Mouse (Mus musculus) neutrophil, adult 83 days (primary cell): ENCODE data around the gene Eps8l1. TPM values are rescaled to one million over a fixed set of nuclear protein-coding genes. Genes with fewer than 3 reads are reported as not detected.

Source experiments
- total RNA-seq, 2 experiments: library from RNA; stranded (reverse); gene quantifications; one replicate each; pipeline ENCODE4 v1.2.4; 2023

The Eps8l1 gene
- 1 to 10 TPM; 7.4 to 8.0 TPM for total RNA-seq

GRCm38 (mm10) chr7:4460576-4461434 lies at the start of gene Eps8l1:
Gene Eps8l1, plus strand, starts transcription at chr7:4460674.

DNA sequence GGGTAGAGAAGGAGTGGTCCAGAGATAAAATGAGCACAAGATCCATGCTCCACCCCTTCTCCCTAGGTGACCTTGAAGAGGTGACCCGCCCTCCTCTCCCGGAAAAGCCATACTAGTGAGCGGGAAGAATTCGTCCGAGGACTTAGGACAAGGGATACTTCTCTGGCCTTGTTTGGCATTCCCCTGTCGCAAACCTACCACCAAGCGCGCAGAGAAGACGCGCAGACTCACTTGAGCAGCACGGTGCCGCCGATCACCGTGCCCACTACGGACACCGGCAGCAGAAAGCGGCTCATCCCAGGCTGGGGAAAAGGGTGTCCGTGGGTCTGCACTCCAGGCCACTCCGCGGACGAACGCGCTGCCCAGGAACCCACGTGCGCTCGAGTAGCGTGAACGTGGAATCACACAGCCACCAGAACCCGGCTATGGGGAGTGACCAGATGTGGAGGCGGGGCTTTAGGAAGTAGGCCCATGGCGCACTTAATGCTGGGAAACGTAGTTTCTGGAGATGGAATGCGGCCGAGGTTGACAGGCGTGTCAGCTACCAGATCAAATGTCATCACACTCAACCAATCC lies 15.2 kb upstream of the Eps8l1 start, which contains the start of gene Rdh13:
Rdh13 (minus strand) TSS at position 434 of the 576 bp plus-strand sequence.

DNA sequence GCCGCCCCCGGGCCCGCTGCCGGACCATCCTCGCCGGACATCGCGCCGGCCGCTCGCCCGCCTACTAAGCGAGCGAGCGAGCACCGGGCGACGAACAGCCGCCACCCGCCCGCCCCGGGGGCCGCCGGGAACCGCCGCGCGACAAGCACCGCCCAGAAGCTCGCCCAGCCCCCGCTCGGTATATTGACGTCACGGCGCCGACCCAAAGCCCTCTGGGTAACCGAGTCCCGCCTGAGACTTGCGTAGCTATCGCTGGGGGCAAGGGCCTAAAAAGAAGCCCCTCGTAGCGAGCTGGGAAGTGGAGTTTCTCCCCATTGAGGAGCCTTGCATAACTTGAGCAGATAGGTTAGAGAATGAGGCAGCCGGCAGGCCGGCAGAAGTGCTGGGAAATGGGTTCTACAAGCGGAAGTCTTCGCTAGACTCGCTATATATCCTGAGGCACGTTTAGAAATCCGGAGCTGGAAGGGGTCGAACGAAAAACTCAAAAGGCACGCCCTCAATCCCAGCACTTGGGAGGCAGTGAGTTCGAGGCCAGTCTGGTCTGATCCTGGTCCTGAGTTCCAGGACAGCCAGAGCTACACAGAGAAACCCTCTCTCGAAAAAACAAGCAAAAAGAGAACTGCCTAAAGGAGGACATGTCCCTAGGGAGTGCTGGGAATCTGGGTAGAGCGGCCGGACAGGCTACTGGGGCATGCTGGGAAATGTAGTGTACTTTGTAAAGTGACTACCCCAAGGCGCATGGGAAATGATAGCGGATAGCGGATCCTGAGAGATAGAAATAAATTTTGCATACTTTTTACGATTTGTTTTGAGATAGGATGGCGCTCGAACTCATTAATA lies 41.3 kb downstream of the Eps8l1 start, which contains the start of gene Ppp1r12c:
Ppp1r12c (minus strand) TSS at position 123 of the 840 bp plus-strand sequence.

GRCm38 (mm10) chr7:4516332-4517050 lies 56.0 kb downstream of the Eps8l1 start, which contains the start of gene Tnnt1:
Gene Tnnt1, minus strand, starts transcription at chr7:4516382.

GRCm38 (mm10) chr7:4524212-4524922 lies 63.9 kb downstream of the Eps8l1 start, which contains the start of gene Tnni3:
Gene Tnni3, minus strand, starts transcription at chr7:4524229.

Other genes with a start within 250 kb of the Eps8l1 start
- gene Lilra5, start 222.9 kb upstream of the Eps8l1 start, total RNA-seq, result under 1 TPM; 0.24 to 0.57 TPM
- gene Ncr1, start 123.0 kb upstream of the Eps8l1 start, total RNA-seq, result under 1 TPM; 0.24 to 0.29 TPM
- gene Gp6, start 62.9 kb upstream of the Eps8l1 start, total RNA-seq, result under 1 TPM; 0.24 to 0.93 TPM
- gene Rdh13, start 15.0 kb upstream of the Eps8l1 start, total RNA-seq, result 1 to 10 TPM; 2.5 to 3.1 TPM
- 100 to 1,000 TPM; 168 to 202 TPM for gene Ppp1r12c, start 41.0 kb downstream of the Eps8l1 start, total RNA-seq
- 10 to 100 TPM in 1 of 2 experiments, 1 to 10 TPM in 1; 9.0 to 15.0 TPM for gene Tnnt1, start 55.7 kb downstream of the Eps8l1 start, total RNA-seq
- gene Tnni3, start 63.6 kb downstream of the Eps8l1 start, total RNA-seq, result 1 to 10 TPM in 1 of 2 experiments, under 1 TPM in 1; 0.39 to 1.7 TPM
- gene Dnaaf3, start 71.8 kb downstream of the Eps8l1 start, total RNA-seq, result under 1 TPM; 0.50 to 0.77 TPM
- not detected for gene Syt5, start 86.9 kb downstream of the Eps8l1 start, total RNA-seq
- gene Ptprh, start 143.4 kb downstream of the Eps8l1 start, total RNA-seq, result not detected
- gene Tmem86b, start 170.7 kb downstream of the Eps8l1 start, total RNA-seq, result 10 to 100 TPM; 22.9 to 23.5 TPM
- gene Ppp6r1, start 198.3 kb downstream of the Eps8l1 start, total RNA-seq, result 100 to 1,000 TPM; 149 to 155 TPM
- 10 to 100 TPM; 15.7 to 22.2 TPM for gene Hspbp1, start 224.4 kb downstream of the Eps8l1 start, total RNA-seq
- gene Brsk1, start 229.9 kb downstream of the Eps8l1 start, total RNA-seq, result under 1 TPM in 1 of 2 experiments, not detected in 1; 0.28 TPM